ENCODE assay signal across 10 mouse cellular contexts in the genomic region with DNA sequence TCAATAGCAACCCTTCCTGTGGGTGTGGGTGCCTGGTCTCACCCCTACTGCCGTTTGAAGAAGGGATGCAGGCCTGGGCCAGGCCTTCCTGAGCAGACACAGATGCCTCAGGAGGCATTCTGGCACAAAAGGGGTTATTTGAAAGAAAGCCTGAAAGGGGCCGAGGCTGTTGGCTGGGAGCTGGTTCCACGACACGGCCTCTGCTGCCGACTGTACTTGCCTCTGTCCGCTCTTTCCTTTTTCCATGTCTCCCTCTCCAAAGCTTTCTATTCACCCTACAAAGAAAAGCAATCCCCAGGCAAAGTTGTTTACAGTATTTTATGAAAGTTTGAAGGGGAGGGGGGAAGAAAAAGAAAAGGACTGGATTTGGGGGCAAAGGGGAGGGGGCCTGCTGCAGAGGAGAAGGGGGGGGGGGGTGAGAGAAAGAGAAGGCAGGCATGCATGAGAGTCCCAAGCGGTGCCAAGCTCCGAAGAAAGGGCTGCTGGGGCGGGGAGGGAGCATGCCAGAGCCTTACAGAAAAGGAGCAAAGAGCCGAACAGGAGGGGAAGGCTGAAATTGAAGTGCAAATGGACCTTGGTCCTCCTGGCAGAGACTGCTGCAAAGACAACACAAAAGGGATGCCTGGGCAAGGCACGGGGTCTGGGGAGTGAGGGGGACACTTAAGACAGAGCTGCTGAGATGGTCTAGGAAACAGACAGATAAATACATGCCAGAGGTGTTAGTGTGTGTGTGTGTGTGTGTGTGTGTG.
DNase-seq lines count a peak whose midpoint lies in the region; ATAC-seq and TF ChIP-seq lines count a peak whose summit lies in the region.
"Had no signal": no experiment of that assay in that cellular context is flagged by ENCODE, and none has a peak within 500 bp of the region (broad histone marks: within the 10 kb centered on the region; RNA-seq: fewer than 3 reads in every experiment).

No protein-coding gene starts in this region.

- peak overlapping the region; percentile 51 for H3K4me2 ChIP-seq in heart, embryonic 13.5 days
- peak overlapping the region; percentile 23 for H3K4me2 ChIP-seq in stomach, postnatal 0 days (replicated peaks; ENCODE audit: low read depth)

- WGBS in heart, embryonic 10.5 days: 19% methylated on average over 11 of the region's 11 CpGs
- WGBS in heart, embryonic 13.5 days: 17% methylated on average over 11 of the region's 11 CpGs
- 14% methylated on average over 11 of the region's 11 CpGs for WGBS in stomach, postnatal 0 days

- H3K27me3 ChIP-seq in heart, embryonic 10.5 days (ENCODE audit: insufficient read depth, poor library complexity, severe bottlenecking): peaks cover 23% of the 10 kb centered on the region
- no peaks in the 10 kb centered on the region for H3K27me3 ChIP-seq in heart, embryonic 13.5 days (replicated peaks)
- H3K27me3 ChIP-seq in stomach, postnatal 0 days (ENCODE audit: control insufficient read depth, insufficient read depth, low read length): peaks cover 3% of the 10 kb centered on the region; the same call in 1 of the 2 replicates
- H3K27me3 ChIP-seq: CH12.LX had no signal

- H3K4me3 ChIP-seq in heart, embryonic 10.5 days: peak overlapping the region; percentile 8; the same call in 1 of the 2 replicates
- no peak overlapping the region for H3K4me3 ChIP-seq in heart, embryonic 13.5 days
- H3K4me3 ChIP-seq in stomach, postnatal 0 days (ENCODE audit: low read depth, low read length): no peak overlapping the region

- DNase-seq in heart, embryonic 10.5 days (ENCODE audit: low spot score): no peak
- DNase-seq in heart, postnatal 36 days: no peak
- DNase-seq in cerebellum, adult 11-12 months: peak; percentile 70
- DNase-seq in kidney, postnatal 36 days: peak; percentile 39 to 58
- no peak for DNase-seq in stomach, postnatal 0 days (ENCODE audit: low spot score)
- no peak for DNase-seq in spleen, adult 18-20 months
- no peak for DNase-seq in layer of hippocampus, postnatal 36 days

- TF ChIP-seq EP300 in stomach, postnatal 0 days (optimal IDR thresholded peaks at IDR 0.05): no peak

- no peak for ATAC-seq in heart, embryonic 13.5 days (ENCODE audit: extremely low read depth, insufficient number of reproducible peaks, low FRiP score, low TSS enrichment)
- ATAC-seq in stomach, postnatal 0 days (ENCODE audit: low FRiP score, low TSS enrichment): peak; percentile 16; the same call in 1 of the 2 replicates

- H3K9me3 ChIP-seq in heart, embryonic 10.5 days: no peaks in the 10 kb centered on the region
- H3K9me3 ChIP-seq in heart, embryonic 13.5 days: no peaks in the 10 kb centered on the region
- no peaks in the 10 kb centered on the region for H3K9me3 ChIP-seq in stomach, postnatal 0 days (ENCODE audit: control insufficient read depth, low read length)

- H3K9ac ChIP-seq in heart, embryonic 13.5 days: peak overlapping the region; percentile 76
- no peak overlapping the region for H3K9ac ChIP-seq in stomach, postnatal 0 days (ENCODE audit: low read length)

- no peaks in the 10 kb centered on the region for H3K36me3 ChIP-seq in heart, embryonic 10.5 days
- H3K36me3 ChIP-seq in heart, embryonic 13.5 days: no peaks in the 10 kb centered on the region
- no peaks in the 10 kb centered on the region for H3K36me3 ChIP-seq in stomach, postnatal 0 days (ENCODE audit: control insufficient read depth, insufficient read depth, low read length)

- intact Hi-C loops in heart, postnatal 36 days (cut with DNase I): no loop called here

- peaks cover 46% of the 10 kb centered on the region for H3K4me1 ChIP-seq in heart, embryonic 10.5 days
- H3K4me1 ChIP-seq in heart, embryonic 13.5 days: peaks cover 71% of the 10 kb centered on the region
- H3K4me1 ChIP-seq in stomach, postnatal 0 days (replicated peaks; ENCODE audit: control insufficient read depth, insufficient read depth): peaks cover 2% of the 10 kb centered on the region; the same call in 1 of the 2 replicates

- TF ChIP-seq CTCF in stomach, postnatal 0 days (IDR thresholded peaks at IDR 0.05; ENCODE audit: low read depth): no peak

- peak overlapping the region; percentile 81 for H3K27ac ChIP-seq in heart, embryonic 10.5 days
- peak overlapping the region; percentile 79 for H3K27ac ChIP-seq in heart, embryonic 13.5 days (replicated peaks)
- H3K27ac ChIP-seq in stomach, postnatal 0 days (replicated peaks): peak overlapping the region; percentile 81
- H3K27ac ChIP-seq: macrophage had no signal

Comparison
In these comparisons a context has a peak if more than half of its experiments do, and no peak if none do; other contexts are left out.
1. DNase-seq: peak in cerebellum, adult 11-12 months (single experiment) and kidney, postnatal 36 days (2 of 2); none in heart, embryonic 10.5 days (single experiment), heart, postnatal 36 days (0 of 2), stomach, postnatal 0 days (single experiment), spleen, adult 18-20 months (0 of 2) and layer of hippocampus, postnatal 36 days (0 of 2).
2. Peak in every context shown above with its lines, with median percentiles within 50 percentile points of each other: H3K27ac ChIP-seq.